ENCODE assay signal across 8 mouse cellular contexts in the genomic region with DNA sequence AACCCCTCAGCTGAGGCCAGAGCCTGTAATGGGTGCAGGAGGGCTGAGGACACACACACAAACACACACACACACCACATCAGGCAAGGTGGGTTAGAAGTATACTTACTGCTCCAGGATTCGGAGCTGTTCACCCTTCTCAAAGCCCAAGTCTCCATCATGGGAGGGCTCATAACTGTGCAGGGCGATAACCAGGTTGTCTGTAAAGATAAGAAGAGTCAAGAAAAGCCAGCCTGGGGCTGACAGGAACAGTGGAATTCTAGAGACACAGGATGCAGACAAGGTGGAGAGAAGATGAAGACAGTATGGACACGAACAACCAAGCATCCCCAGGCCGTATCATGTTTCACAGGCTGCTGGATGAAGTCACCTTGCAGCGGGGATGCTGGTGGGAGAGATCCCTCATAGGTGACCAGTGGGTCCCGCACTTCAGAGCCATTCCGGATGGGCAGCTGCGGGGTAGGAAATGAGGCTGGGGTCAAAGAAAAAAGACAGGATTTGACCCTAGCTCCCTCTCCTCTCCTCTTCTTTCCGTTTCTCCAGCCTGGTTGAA. TPM values are rescaled to one million over a fixed set of nuclear protein-coding genes. Genes with fewer than 3 reads are reported as not detected.
DNase-seq lines count a peak whose midpoint lies in the region; ATAC-seq and TF ChIP-seq lines count a peak whose summit lies in the region.

No protein-coding gene starts in this region.

- no peaks in the 10 kb centered on the region for H3K27me3 ChIP-seq in lung, embryonic 14.5 days (ENCODE audit: insufficient read depth, low read length)
- H3K27me3 ChIP-seq in stomach, postnatal 0 days (ENCODE audit: control insufficient read depth, insufficient read depth, low read length) = no peaks in the 10 kb centered on the region

- TF ChIP-seq EP300 in stomach, postnatal 0 days (optimal IDR thresholded peaks at IDR 0.05) = no peak

- no peak for DNase-seq in lung, embryonic 14.5 days
- DNase-seq in lung, postnatal 25 days (ENCODE audit: low spot score) = no peak
- DNase-seq in liver = peak; percentile 68
- no peak for DNase-seq in stomach, postnatal 0 days (ENCODE audit: low spot score)
- no peak for DNase-seq in layer of hippocampus, postnatal 36 days
- no peak for DNase-seq in cerebellum, adult 11-12 months
- no peak for DNase-seq in layer of hippocampus, postnatal 25 days (ENCODE audit: extremely low spot score in 1 of 2, low spot score in 1 of 2)

- H3K4me3 ChIP-seq in lung, embryonic 14.5 days (ENCODE audit: low read depth, low read length) = peak overlapping the region; percentile 50; the same call in 1 of the 2 replicates
- no peak overlapping the region; the same call in 1 of the 2 replicates for H3K4me3 ChIP-seq in stomach, postnatal 0 days (ENCODE audit: low read depth, low read length)

- 0 out of 2 replicates have a peak overlapping the region, but pooled peaks have one; percentile 69 for H3K27ac ChIP-seq in lung, embryonic 14.5 days (ENCODE audit: low read depth)
- peak overlapping the region; percentile 71 for H3K27ac ChIP-seq in stomach, postnatal 0 days (replicated peaks)

- H3K36me3 ChIP-seq in lung, embryonic 14.5 days (ENCODE audit: insufficient read depth) = no peaks in the 10 kb centered on the region
- no peaks in the 10 kb centered on the region for H3K36me3 ChIP-seq in stomach, postnatal 0 days (ENCODE audit: control insufficient read depth, insufficient read depth, low read length)

- no peaks in the 10 kb centered on the region for H3K9me3 ChIP-seq in lung, embryonic 14.5 days (ENCODE audit: low read depth, low read length)
- no peaks in the 10 kb centered on the region for H3K9me3 ChIP-seq in stomach, postnatal 0 days (ENCODE audit: control insufficient read depth, low read length)

- peak overlapping the region; percentile 59; the same call in 1 of the 2 replicates for H3K9ac ChIP-seq in lung, embryonic 14.5 days
- peak overlapping the region; percentile 59 for H3K9ac ChIP-seq in stomach, postnatal 0 days (ENCODE audit: low read length)

- H3K4me2 ChIP-seq in lung, embryonic 14.5 days = peak overlapping the region; percentile 92
- H3K4me2 ChIP-seq in stomach, postnatal 0 days (replicated peaks; ENCODE audit: low read depth) = peak overlapping the region; percentile 64; the same call in 1 of the 2 replicates

- WGBS in lung, embryonic 14.5 days = 57% methylated on average over 9 of the region's 9 CpGs
- WGBS in stomach, postnatal 0 days = 76% methylated on average over 9 of the region's 9 CpGs

- no peak for TF ChIP-seq CTCF in lung, embryonic 14.5 days (IDR thresholded peaks at IDR 0.05; ENCODE audit: low read depth)
- TF ChIP-seq CTCF in stomach, postnatal 0 days (IDR thresholded peaks at IDR 0.05; ENCODE audit: low read depth) = no peak

- H3K4me1 ChIP-seq in lung, embryonic 14.5 days (ENCODE audit: insufficient read depth) = peaks cover 13% of the 10 kb centered on the region
- H3K4me1 ChIP-seq in stomach, postnatal 0 days (replicated peaks; ENCODE audit: control insufficient read depth, insufficient read depth) = no peaks in the 10 kb centered on the region; the same call in 1 of the 2 replicates

- ATAC-seq in lung, embryonic 14.5 days (ENCODE audit: insufficient read depth) = peak; percentile 19; the same call in 1 of the 2 replicates
- ATAC-seq in erythroid progenitor cell, adult 5-6 weeks (replicated peaks; ENCODE audit: low FRiP score, poor library complexity, severe bottlenecking) = peak; percentile 79
- ATAC-seq in stomach, postnatal 0 days (ENCODE audit: low FRiP score, low TSS enrichment) = no peak

RNA-seq across cellular contexts. Expression of a gene that starts 14.8 kb away (rescaled TPM):
- 243 and 246 TPM in 2 replicates for polyA plus RNA-seq in lung, embryonic 14.5 days (2014; fragmentation: Nextera tagmentation; extraction: Ambion mirVana)
- 100 and 125 TPM in 2 replicates for total RNA-seq in erythroid progenitor cell, adult 5-6 weeks (2015; ENCODE audit: low replicate concordance)
- 102 and 111 TPM in 2 replicates for total RNA-seq in erythroid progenitor cell, adult 5-6 weeks (2017; ENCODE audit: low replicate concordance)
- 110 TPM in 2 replicates for polyA plus RNA-seq in stomach, postnatal 0 days (2015; fragmentation: Nextera tagmentation; extraction: Ambion mirVana)
- total RNA-seq in layer of hippocampus, postnatal 36 days (2021) = 10 to 100 TPM; 45.2 to 55.8 TPM
- 10 to 100 TPM; 37.0 to 48.7 TPM for total RNA-seq in layer of hippocampus, postnatal 25 days (2021)

RNA-seq across cellular contexts. Expression of a gene that starts 16.1 kb away (rescaled TPM):
- polyA plus RNA-seq in lung, embryonic 14.5 days (2014; fragmentation: Nextera tagmentation; extraction: Ambion mirVana) = 5.7 and 7.8 TPM in 2 replicates
- total RNA-seq in erythroid progenitor cell, adult 5-6 weeks (2015; ENCODE audit: low replicate concordance) = 8.0 and 23.1 TPM in 2 replicates
- 8.5 and 10.1 TPM in 2 replicates for total RNA-seq in erythroid progenitor cell, adult 5-6 weeks (2017; ENCODE audit: low replicate concordance)
- polyA plus RNA-seq in stomach, postnatal 0 days (2015; fragmentation: Nextera tagmentation; extraction: Ambion mirVana) = 1.7 and 1.9 TPM in 2 replicates
- 1 to 10 TPM; 2.7 to 2.8 TPM for total RNA-seq in layer of hippocampus, postnatal 36 days (2021)
- total RNA-seq in layer of hippocampus, postnatal 25 days (2021) = 1 to 10 TPM; 3.3 to 3.5 TPM

RNA-seq across cellular contexts. Expression of a gene that starts 21.0 kb away (rescaled TPM):
- 2.2 and 2.7 TPM in 2 replicates for polyA plus RNA-seq in lung, embryonic 14.5 days (2014; fragmentation: Nextera tagmentation; extraction: Ambion mirVana)
- not detected in 2 replicates for total RNA-seq in erythroid progenitor cell, adult 5-6 weeks (2015; ENCODE audit: low replicate concordance)
- total RNA-seq in erythroid progenitor cell, adult 5-6 weeks (2017; ENCODE audit: low replicate concordance) = not detected in 2 replicates
- polyA plus RNA-seq in stomach, postnatal 0 days (2015; fragmentation: Nextera tagmentation; extraction: Ambion mirVana) = 1.2 and 1.9 TPM in 2 replicates
- under 1 TPM in 1 of 2 experiments, not detected in 1; 0.65 TPM for total RNA-seq in layer of hippocampus, postnatal 36 days (2021)
- under 1 TPM in 1 of 2 experiments, not detected in 1; 0.81 TPM for total RNA-seq in layer of hippocampus, postnatal 25 days (2021)

RNA-seq across cellular contexts. Expression of a gene that starts 43.1 kb away (rescaled TPM):
- polyA plus RNA-seq in lung, embryonic 14.5 days (2014; fragmentation: Nextera tagmentation; extraction: Ambion mirVana) = 308 and 316 TPM in 2 replicates
- 79.6 and 96.9 TPM in 2 replicates for total RNA-seq in erythroid progenitor cell, adult 5-6 weeks (2015; ENCODE audit: low replicate concordance)
- total RNA-seq in erythroid progenitor cell, adult 5-6 weeks (2017; ENCODE audit: low replicate concordance) = 59.7 and 69.6 TPM in 2 replicates
- 222 and 230 TPM in 2 replicates for polyA plus RNA-seq in stomach, postnatal 0 days (2015; fragmentation: Nextera tagmentation; extraction: Ambion mirVana)
- total RNA-seq in layer of hippocampus, postnatal 36 days (2021) = 100 to 1,000 TPM; 121 to 122 TPM
- total RNA-seq in layer of hippocampus, postnatal 25 days (2021) = 100 to 1,000 TPM; 128 TPM

RNA-seq across cellular contexts. Expression of a gene that starts 43.1 kb away (rescaled TPM):
- polyA plus RNA-seq in lung, embryonic 14.5 days (2014; fragmentation: Nextera tagmentation; extraction: Ambion mirVana) = 187 and 200 TPM in 2 replicates
- 113 and 124 TPM in 2 replicates for total RNA-seq in erythroid progenitor cell, adult 5-6 weeks (2015; ENCODE audit: low replicate concordance)
- 96.7 and 118 TPM in 2 replicates for total RNA-seq in erythroid progenitor cell, adult 5-6 weeks (2017; ENCODE audit: low replicate concordance)
- polyA plus RNA-seq in stomach, postnatal 0 days (2015; fragmentation: Nextera tagmentation; extraction: Ambion mirVana) = 168 and 169 TPM in 2 replicates
- total RNA-seq in layer of hippocampus, postnatal 36 days (2021) = 10 to 100 TPM; 79.1 to 81.4 TPM
- 10 to 100 TPM; 78.8 to 80.7 TPM for total RNA-seq in layer of hippocampus, postnatal 25 days (2021)
